Mouse (Mus musculus): Measurements from ENCODE around the gene Dnajc21.
"Not testable (repeated sequence)": the region's sequence is repeated elsewhere in the genome, so short reads cannot be mapped to it uniquely, and the experiment has no call there.

DNA sequence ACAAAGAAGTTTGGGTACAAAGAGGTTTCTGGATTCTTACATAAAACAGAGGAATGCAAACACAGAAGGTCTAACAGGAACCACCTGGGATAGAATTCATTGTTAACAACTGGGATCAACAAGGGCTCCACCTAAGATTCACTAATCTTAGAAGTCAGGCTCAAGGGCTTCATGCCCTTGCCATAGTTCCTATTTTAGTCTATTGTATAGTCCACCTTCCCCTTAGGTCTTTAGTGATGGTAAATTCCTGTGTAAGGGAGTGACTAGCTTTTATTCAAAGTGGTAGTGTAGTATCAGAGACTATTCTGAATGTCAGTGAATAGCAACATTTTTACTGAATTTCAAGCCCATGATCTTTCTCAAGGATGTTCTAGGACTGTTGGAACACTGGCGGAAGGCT, 26.4 kb upstream of the Dnajc21 start:
- not testable (repeated sequence) for TF ChIP-seq CTCF (IDR thresholded peaks at IDR 0.05; ENCODE audit: low read depth, low read length); GATA1 (IDR thresholded peaks at IDR 0.05; ENCODE audit: borderline replicate concordance, low read length); POLR2AphosphoS5 (IDR thresholded peaks at IDR 0.05; ENCODE audit: insufficient replicate concordance, low read depth, low read length); TAL1 (conservative IDR thresholded peaks at IDR 0.05; ENCODE audit: low read depth, low read length)

Data from G1E (cell line).